Mouse (Mus musculus): ENCODE measurements around the gene 0610010K14Rik.
A peak's percentile ranks its signal among the peaks of the same experiment; 100 is the strongest.

DNA sequence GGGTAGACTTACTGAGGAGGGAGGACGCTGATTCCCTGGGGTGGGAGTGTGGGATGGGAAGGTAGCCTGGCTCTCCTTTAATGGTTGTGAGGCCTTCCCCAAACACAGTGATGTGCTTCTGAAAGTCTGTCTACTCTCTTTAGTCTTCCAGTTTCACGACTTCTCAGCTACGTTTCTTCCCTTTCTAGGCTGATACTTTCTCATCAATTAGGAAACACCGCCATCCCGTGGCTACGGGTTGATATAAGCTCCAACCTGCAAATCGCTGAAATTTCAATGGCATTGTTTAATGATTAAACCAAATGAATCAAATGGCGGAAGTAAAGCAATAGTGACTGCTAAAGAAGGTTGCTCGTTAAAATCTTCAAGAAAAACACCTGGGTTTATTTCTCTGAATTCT lies 24.8 kb downstream of the 0610010K14Rik start:
- peak; percentile 35 for TF ChIP-seq CTCF (conservative IDR thresholded peaks at IDR 0.05; ENCODE audit: low read length)
- TF ChIP-seq NANOG (IDR thresholded peaks at IDR 0.05; ENCODE audit: borderline replicate concordance, low read length): no peak

Measured in E14TG2a.4 (cell line).